Mouse (Mus musculus) bone marrow, adult 2 months (tissue): ENCODE data around the gene Pea15a.

ENCODE experiments used
- CTCF ChIP-seq: fragments of 200-500 bp; IDR thresholded peaks from 2 replicates; pipeline ENCODE4 v1.5.1; 2011; ENCODE audit warnings: low read length, control low read depth; ENCODE audit not compliant: control insufficient read depth, insufficient read depth
- POLR2A ChIP-seq: fragments of 200-500 bp; IDR thresholded peaks from 2 replicates; pipeline ENCODE4 v1.6.1; 2011; ENCODE audit warnings: low read depth, mild to moderate bottlenecking, control low read depth, low read length, borderline replicate concordance; ENCODE audit not compliant: control insufficient read depth

DNA sequence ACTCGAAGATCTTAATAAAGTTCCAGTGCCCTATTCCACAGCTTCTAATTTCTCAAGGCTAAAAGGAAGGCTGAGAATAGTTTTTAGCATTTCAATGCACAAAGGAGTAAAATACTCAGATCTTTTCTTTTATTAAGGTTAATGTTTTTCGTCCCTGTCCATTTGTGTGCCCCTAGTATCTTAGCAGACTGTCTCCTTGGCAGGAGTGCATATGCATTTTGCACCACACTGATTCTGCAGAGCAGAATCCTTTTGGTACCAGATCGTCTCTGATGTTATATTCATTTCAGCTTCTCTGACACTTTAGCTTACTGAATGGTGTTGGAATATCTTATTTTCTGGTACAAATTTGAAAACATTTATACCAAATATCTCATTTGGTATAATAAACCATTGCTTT, 24.8 kb downstream of the Pea15a start:
- TF ChIP-seq CTCF = no peak
- TF ChIP-seq POLR2A = no peak
